Mouse (Mus musculus) stomach, postnatal 0 days (tissue): ENCODE results near the gene Klhl22.

Source experiments
- CTCF ChIP-seq: IDR thresholded peaks from 2 replicates; pipeline ENCODE4 v1.5.1; 2016; ENCODE audit warnings: antibody characterized with exemption, low read depth, mild to moderate bottlenecking, moderate library complexity
- EP300 ChIP-seq: optimal IDR thresholded peaks from 2 replicates; pipeline ENCODE3; 2016; ENCODE audit warnings: antibody characterized with exemption

DNA sequence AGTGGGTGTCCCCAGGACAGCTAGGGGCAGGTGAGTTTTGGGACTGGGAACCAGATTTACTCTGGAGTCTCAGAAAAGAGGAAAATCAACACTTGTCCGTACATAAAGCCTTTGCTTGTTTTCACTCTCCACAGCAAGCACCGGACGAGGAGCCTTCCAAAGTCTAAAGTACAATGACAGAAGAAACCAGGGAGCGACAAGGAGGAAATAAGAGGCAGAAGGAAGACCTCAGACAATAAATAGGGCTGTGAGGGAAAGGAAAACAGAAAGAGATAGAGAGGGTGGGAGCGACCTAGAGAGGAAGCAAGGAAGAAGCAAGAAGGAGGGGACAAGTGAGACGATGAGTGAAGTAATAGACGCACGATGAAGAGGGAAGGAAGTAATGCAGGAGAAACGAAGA lies 516 bp upstream of the Klhl22 start:
- no peak for TF ChIP-seq CTCF
- TF ChIP-seq EP300, result no peak
